Mouse (Mus musculus) E14TG2a.4 (cell line): ENCODE measurements around the gene Tmem63a.

ENCODE experiments used
- CTCF ChIP-seq: conservative IDR thresholded peaks from 2 replicates; pipeline ENCODE4 v1.5.1; 2014; ENCODE audit warnings: low read length
- NANOG ChIP-seq: IDR thresholded peaks from 2 replicates; pipeline ENCODE4 v1.6.1; 2014; ENCODE audit warnings: borderline replicate concordance, low read length, mixed read lengths
- POU5F1 ChIP-seq: IDR thresholded peaks from 2 replicates; pipeline ENCODE4 v1.6.1; 2014; ENCODE audit warnings: low read length, borderline replicate concordance

DNA sequence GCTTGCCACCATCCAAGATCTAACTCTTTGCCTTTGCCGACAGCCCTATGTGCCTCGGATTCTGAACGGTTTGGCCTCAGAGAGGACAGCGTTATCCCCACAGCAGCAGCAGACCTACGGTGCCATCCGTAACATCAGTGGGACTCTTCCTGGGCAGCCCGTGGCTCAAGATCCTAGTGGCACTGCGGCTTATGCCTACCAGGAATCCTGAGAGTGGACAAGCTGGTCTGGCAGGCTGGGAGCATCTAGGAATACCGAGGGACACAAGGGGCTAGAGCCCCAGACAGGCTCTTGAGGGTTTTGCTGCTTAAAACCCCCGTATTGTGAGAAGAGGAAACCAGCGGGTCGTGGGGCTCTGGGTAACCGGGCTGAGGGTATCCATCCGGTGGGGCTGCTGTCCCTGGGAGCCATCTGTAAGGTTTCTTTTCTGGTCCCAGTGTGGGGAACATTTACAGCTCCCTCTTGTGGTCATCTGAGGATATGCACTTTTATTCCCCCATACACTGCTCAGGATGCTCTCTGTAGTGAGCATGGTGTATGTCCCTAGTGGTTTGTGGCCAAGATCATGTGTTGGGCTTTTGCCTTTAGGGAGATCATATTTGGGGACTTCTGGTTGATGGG, 32.1 kb downstream of the Tmem63a start:
- TF ChIP-seq CTCF (peak; percentile 89), POU5F1 (no peak), NANOG (no peak)
